Mouse (Mus musculus) skeletal muscle tissue, adult 2 months (tissue): ENCODE measurements at regions not wholly inside any gene's neighbourhood (a gene's known extent, or its start where the extent isn't known, plus 50 kb on each side); places are given as distances from the start of the nearest gene placed in this dataset.

Experiments used
- DNase-seq: peaks from one replicate; pipeline ENCODE4 v3.0.0-alpha.2; 2012; ENCODE audit warnings: low read depth, low spot score

DNA sequence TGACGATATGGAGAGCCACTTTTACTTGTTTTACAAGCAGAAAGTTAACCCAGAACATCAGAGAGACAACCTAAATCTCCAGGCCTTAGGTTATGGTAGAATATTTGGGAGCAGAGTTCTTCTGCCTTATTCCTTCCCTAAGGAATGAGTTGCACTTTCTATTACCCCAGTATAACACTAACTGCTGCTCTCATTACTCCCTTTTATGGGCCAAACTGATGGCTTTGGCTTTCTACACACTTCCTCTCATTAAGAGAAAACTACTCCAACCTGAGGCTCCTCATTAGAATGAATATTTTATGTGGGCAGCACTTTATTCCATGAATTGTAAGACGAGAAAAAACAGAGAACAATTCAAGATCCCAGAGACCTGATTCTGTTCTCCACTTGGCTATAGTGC is 289.0 kb upstream of the Tnc start:
- no peak for DNase-seq

DNA sequence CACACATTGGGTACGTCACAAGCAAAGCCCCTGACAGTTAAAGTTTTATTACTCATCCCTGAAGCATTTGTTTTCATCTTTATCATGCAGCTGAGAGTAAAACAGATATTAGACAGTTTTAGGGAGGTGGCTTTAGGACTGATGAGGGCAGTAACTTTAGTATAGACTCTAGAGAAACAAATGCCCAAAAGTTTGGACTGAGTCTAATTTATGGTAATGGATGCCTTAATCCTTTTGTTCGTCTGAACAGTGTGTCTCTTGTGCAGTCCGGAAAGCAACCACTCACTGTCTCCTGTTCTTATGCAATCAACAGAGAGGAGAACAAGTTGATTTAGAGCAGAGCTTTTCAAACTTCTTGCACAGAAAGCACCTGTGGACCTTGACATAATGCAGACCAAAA is 283.4 kb upstream of the Tnc start:
- DNase-seq: no peak

DNA sequence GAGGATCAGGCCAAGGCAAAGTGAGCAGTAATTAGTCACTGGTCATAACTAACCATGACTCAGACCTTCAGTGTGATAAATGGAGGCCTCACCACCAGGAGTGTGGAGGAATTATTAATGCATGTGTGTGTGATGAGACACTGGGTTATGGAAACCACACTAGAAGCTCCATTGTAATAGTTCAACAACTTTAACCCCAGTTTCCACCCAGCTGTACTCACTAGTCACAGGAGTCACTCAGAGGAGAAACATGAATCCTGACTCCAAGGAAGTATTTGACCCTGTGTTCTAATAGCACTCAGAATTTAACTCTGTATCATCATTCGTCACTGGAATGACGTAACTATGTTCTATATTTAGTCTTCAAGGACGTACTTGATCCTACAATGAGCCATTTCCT is 277.6 kb upstream of the Tnc start:
- no peak for DNase-seq

DNA sequence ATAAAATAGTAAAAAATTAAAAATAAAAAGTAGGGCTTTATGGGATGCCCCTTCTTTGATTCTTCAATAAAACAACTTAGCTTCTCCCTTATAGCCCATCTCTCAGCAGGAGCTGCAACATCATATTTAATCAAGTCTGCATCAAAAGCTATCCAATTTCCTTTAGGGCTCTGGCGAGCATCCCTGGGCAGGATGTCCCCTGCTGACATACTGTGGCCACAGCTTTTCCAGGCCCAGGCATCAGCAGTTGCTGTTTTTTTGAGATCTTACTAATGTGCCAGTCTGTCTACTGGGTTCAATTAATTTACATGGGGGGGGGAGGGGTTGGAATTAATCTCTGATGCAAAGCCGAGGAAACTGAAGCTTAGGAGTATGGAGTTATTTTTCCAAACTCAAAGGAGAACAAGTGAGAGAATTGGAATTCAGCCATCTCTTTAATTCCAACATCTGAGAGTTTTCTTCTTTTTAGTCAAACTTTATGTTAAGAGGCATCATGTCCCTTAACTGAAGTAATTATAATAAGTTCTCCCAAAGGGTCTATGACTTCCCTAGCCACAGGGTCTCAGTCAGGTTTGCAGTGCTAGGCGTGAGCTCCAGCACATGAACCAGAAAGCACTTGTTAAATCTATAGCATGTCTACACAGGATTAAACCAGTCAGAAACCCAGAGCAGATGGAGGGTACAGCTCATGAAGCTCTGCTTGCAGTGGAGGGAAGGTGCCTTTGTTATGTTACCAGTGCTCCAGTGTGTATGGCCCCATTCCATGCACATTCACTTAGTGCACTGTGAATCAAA is 269.9 kb upstream of the Tnc start:
- no peak for DNase-seq

DNA sequence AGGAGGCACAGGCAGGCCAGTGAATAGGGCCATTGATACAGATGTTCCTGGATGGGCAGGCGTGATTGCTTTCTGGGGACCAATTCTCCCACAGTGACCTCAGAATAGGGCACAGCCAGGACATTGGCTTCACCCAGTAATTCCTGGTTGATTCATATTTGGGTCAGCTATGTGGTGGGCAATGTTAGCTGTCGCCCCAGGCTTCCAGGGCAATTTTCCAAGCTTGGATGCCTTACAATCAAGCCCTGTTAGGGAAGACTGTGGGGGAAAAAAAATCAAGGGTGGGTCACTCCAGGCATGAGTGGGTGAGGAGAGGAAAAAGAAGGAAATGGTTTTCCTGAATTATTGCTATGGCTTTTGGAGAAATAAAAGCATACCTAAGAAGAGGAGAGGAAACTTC is 250.1 kb upstream of the Tnc start:
- no peak for DNase-seq

DNA sequence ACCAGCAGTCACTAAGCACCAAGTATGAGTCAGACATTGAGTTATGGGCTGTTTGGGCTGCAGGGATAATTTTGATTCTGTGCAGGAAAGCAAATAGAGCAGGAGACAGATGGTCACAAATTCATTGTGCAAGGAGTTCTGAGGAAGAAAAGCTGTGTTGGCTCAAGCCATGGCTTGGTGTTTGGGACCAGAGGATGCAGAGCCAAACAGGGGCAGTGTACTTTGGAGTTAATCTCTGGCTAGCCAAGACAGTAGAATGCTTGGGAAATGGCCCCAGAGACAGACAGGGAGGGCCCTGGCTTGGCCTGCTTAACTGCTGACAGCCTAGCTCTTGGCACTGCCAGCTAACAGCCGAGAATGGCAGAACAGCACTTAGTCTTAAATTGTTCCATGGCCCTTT is 235.7 kb upstream of the Tnc start:
- peak; percentile 10 for DNase-seq

DNA sequence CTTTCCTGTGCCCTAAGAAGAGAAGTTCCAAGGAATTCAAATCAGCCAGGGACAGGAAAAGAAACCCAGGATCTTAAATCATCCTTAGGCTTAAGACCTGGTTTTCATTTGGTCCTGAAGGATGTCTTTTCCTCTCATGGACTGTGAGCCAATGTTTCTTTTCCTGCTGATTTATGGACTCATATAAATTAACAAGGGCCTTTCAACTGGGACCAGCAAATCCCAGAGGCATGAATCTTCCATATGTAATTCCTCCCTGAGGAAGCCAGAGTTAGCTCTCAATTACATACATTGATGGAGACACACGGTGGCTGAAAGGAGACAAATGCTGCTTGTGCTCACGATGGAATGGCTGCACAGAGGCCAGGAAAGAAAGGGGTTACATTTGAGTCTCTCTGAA is 230.2 kb upstream of the Tnc start:
- DNase-seq: no peak

DNA sequence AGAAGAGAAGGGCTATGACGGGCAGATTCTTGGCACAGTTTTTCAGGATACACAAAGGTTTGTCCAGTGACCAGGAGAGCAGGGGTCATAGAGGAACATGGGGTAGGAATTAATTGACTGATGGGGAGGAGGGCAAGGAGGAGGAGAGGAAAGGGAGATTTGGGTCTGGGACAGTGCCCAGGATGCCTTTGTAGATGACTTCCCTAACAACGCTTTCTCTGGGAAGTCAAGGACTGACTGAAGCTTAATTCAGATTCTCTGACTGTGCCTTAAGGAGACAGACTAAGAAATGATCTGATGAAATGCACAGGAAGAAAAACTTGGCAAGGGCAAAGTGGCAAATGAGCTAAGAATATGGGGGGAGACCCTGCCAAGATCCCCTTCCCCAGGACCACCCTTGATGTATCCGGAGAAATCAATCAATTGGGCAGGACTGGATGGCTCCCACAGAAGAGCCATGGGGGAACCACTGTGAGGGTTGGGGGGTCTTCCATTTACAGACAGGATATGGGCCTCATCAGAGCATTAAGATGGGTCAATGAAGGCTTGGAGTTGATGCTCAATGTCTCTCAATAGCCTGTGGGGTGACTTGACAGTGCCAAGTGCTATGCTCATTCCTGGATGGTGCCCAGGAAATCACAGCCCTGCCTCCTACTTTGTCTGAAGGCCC is 227.6 kb upstream of the Tnc start:
- no peak for DNase-seq

DNA sequence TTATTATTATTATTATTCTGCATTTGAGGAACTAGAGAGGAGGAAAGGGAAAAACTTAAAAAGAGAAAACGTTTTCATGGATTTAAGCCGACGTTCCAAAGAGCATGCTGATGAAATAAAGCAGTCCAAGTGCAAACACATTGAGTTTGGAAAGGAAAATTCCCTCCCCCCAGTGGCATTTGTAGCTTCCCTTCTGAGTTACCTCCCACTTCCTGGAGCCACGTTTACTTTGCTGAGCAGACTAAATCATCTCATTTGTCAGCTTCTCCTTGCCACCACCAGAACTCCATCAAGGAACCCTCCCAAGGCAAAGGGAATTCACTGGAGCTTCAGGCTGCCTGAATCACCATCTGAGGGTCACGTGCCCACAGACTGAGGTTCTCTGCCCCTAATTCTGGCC is 223.0 kb upstream of the Tnc start:
- no peak for DNase-seq

DNA sequence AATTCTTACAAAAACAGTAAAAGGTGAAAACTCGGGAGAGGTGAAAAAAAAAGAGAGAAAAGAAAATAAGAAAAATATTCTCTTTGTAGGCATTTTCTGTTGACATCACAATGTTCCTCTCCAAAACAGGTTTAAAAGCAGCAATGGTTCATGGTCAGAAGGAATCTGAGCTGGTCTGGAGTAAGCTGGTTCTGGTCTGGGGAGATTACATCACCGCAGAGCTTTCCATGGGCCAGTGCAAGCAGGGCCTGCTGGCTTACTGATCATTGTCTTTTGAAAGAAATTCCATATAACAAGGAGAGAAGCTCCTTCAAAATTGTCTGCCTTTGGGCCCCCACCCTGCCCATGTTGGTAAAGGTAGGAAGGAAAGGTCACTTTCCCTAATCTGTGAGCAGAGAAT is 222.3 kb upstream of the Tnc start:
- no peak for DNase-seq

DNA sequence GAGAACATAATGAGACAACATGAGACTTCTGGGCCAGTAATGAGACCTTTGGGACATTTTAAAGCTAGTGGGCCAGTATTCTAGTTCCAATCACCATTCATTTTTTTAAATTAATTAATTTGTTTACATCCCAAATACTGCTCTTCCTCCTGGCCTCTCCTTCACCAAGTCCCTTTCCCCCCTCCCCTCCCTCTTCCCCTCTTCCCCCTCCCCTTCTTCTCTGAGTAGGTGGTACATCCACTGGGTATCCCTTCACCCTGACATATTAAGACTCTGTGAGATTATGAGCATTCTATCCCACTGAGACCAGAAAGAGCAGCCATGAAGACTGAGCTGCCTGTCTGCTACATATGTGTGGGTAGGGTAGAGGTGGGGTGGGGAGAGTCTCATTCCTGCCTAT is 213.7 kb upstream of the Tnc start:
- DNase-seq: no peak

DNA sequence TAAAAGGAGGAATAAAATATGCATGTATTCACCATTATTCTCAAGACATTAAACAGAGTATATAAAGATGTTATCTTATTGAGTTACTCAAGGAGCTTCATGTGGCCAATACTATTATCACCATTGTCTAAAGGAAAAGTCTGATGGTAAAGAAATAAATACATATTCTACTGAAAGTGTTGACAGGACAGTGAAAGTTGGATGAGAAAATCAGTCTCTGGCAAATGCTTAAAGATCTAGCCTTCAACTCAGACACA is 213.3 kb upstream of the Tnc start:
- no peak for DNase-seq

DNA sequence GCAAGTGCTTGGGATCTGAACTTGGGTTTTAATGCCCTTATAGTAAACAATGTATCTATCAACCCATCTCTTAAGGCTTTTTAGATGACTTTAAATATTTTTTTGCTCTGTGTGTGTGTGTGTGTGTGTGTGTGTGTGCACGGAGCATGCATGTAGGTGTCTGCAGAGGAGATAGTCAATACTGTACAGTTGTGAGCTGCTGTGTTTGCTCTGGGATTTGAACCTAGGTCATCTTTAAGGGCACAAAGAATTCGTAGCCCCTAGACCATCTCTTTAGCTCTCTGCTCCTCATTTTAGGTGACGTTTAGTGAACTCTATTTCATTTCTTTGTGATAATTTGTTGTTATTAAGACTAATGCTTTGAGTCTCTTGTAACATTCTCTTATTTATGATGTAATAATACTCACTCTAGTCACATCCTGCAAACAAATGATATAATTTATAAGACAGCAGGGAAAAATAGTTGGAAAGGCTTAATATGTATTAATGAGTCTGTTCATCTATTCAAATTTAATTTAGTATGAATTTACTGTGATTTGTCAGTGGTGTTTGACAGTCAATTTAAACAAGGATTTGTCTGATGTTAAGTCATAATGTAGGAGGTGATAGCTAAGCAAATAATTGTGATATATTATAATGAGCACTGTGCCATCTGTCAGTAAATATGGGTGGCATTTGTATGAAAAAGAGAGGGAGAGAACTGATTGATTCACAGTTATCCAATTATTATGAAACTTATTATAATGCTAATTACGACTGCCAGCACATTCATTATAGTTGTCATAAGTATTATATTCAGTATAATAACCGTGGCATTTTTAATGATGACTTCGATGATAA is 212.8 kb upstream of the Tnc start:
- DNase-seq: no peak

DNA sequence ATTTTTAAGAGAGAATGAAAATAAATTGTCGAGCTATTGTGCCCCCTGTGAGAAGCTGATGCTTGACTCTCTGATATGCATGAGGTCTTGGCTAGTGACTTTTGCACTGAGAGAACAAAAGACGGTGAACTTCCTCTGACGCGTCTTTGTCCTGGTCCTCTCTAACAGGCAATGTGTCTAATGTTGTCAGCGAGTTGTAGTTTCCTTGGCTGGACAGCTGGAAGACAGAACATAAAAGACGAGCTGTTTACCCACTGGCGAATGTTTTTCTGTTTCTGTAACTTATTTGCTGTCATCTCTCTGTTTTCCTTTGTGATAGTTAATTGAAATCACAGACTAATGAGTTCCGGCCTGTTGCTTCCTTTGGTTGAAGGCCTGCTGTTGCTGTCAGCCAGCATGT is 208.4 kb upstream of the Tnc start:
- DNase-seq: no peak

DNA sequence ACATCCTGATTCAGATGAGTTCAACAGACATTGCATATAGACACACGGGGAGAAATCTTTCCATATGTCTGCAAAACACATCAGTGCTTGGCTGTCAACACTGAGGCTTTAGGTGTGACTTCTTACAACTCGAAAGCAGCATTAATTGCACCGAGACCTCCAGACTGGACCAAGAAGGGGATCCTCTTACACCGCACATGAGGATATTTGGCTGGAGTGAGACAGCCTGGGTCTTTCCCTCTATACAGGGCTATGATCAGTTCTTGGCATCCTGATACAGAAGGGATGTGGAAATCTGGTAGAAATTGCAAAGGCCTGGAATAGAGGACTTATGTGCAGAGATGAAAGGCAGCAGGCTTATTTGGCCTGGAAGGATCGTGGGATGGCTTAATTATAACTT is 203.9 kb upstream of the Tnc start:
- no peak for DNase-seq

DNA sequence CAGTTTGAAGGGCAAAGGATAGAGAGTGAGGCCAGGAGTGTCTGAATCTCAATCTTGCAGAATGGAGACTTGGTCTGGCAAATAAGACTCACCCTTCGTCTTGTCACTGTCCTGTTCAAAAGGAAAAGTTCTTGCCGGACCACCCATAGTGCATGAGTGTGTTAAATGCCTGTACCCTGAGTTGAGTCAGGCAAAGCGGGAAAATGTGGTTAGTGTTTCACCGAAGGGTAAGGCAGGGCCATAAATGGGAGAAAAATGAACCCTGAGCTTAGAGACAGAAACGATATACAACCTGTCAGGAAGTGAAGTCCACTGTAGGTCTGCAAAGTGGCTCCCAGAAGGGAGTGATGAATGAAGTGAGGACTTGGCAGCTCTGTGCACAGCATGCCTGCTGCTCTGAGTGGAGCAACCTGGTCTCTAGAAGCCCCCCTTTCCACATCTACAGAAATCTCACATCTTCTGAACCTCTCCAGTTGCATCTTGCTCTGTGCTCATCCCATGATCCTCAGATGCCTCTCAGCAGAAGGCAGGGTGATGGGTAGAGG is 191.5 kb upstream of the Tnc start:
- no peak for DNase-seq

DNA sequence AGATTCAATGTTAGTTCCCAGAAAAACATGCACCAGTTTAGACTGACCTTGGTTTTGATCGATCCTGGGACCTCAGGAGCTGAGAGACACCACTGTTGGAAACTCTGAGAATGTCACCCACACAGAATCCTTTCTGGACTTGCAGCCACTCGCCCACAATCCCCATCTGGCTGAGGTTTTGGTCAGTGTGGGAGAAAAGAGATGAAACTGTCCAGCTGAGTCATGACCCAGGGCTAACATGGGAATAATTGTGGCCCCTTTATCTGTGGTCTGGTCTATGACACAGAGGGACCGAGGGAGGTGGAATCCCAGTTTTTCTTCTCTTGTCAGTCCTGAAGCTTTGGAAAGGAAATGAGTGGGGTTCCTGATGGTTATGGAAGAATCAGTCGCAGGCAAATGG is 188.7 kb upstream of the Tnc start:
- no peak for DNase-seq

DNA sequence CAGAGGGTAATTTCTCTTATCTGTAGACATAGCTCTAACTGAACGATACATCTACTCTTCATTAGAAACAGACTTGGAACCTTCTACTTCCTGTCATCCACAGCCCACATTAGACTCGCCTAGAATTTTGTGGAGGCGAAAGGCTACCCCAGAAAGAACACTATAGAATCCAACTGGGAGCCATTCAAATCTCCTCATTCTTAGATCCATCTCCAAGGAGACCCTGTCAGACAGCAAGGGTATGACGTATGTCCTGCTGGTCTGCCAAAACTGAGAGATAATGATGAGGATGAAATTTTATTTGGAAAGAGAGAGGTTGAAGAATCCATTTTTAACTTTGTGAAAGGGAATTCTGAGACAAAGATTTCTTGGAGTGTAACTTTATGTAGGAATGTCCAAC is 185.3 kb upstream of the Tnc start:
- no peak for DNase-seq

DNA sequence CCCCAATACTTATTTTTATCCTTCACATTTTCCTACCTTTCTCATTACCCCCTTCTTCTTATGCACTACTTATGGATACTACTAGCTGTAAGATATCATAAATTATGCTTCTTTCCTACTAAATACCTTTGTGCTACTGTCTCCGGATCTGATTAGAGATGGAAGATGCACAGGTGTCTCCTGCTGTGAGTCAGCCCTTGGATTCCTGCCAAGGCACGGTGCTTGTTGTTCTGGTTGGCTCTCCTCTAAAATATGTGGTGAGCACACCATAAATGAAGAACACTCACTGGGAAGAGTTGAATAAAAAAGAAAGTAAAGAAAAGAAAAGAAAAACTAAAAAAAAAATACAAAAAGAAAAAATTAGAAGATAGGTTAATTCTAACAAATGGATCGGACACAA is 181.5 kb upstream of the Tnc start:
- no peak for DNase-seq

DNA sequence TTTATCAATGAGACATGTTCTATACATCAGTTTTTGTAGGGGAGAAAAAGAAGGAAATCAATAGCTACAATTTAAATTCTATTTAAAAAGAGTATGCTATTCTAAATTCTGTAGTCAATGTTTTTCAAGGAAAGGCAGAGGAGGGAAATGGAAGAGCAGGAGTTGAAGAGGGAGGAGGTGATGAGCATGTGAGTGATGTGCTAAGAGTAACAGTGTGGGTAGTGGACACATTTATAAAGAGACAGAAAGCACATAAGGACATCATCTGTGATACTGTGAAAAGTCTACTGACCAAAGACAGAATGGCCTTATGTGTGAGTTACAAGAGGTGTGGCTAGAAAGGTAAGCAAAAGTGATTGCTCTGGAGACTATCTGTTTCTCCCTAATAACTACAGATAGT is 179.8 kb upstream of the Tnc start:
- DNase-seq: no peak

DNA sequence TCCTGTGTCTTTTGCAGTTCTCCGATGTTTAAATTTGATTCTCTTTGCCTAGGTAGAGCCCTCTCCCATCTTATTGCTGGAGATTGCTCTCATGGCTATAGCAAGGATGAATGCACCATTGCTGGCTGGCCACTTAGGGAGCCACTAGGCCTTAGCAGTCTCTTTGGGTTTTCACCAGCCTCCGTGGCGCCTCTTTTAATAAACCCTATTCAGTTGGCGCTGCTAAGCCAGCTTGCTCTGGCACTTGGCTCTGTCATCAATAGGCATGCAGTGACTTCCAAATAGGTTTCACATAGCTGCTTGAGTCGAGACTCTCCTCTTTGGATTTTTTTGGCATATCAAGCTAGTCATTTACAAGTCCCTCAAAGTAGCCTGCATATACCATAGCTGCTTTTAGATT is 178.1 kb upstream of the Tnc start:
- no peak for DNase-seq

DNA sequence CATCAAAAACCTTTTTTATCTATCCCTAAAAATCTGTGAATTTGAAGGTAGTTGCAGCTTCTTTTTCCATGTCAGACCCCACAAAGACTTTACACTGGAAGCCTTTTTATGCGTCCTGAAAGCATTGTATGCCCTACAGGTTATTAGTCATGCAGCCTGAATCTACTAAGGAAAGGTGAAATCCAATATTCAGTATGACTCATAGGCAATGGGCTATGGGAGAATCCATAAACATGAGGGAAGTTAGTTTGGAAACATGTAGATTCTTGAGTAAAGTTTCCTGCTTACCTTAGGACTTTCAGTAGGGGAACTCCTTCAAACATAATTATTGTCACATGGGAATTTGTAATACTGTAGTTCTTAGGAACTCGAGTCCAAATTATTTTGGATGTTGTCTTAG is 173.0 kb upstream of the Tnc start:
- DNase-seq: no peak
